Mouse (Mus musculus): Measurements from ENCODE around the gene Prkcb.

DNA sequence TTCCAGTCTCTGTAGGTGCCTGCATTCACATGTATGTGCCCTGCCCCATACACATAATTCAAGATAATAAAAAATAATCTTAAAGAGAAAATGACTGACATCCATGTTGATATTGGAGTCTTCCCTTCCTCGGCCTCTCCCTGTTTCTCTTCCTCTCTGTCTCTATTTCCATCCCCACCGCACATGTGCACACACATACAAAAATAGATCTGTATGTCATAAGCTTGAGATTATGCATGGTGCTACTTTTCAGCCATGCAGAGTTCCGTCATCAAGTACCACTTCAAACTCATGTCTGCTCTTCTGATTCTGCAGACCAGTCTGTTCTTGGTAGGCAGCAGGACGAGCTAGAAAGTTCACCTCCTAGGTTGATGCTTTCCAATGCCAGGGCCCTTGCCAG is 6.8 kb downstream of the Prkcb start:
- TF ChIP-seq CTCF (IDR thresholded peaks at IDR 0.05) (no peak), POLR2A (IDR thresholded peaks at IDR 0.05; ENCODE audit: insufficient read depth, low read depth, low read length) (no peak), EP300 (IDR thresholded peaks at IDR 0.05; ENCODE audit: insufficient read depth, low read depth, low read length) (no peak)

Measured in heart, adult 2 months (tissue).